Mouse (Mus musculus) heart, embryonic 15.5 days (tissue): ENCODE measurements around the gene Ric3. TPM values are rescaled to one million over a fixed set of nuclear protein-coding genes. Genes with fewer than 3 reads are reported as not detected.
"Not testable (repeated sequence)": the region's sequence is repeated elsewhere in the genome, so short reads cannot be mapped to it uniquely, and the experiment has no call there.

Experiments used
- ATAC-seq: fragments of 200-750 bp; cut with Nextera tagmentation; replicated peaks from 2 replicates; pipeline ENCODE4 v1.8.0; 2017; ENCODE audit warnings: low read depth, moderate TSS enrichment; ENCODE audit not compliant: insufficient number of reproducible peaks, insufficient read depth, low FRiP score
- H3K27ac ChIP-seq: fragments of 300-500 bp; sonication (generic); 2 replicates; pipeline ENCODE4 v1.5.1; 2015; ENCODE audit warnings: mild to moderate bottlenecking, inconsistent platforms
- H3K27me3 ChIP-seq: fragments of 300-500 bp; sonication (generic); 2 replicates; pipeline ENCODE4 v1.6.1; 2015; ENCODE audit warnings: inconsistent platforms
- H3K36me3 ChIP-seq: fragments of 300-500 bp; sonication (generic); 2 replicates; pipeline ENCODE4 v1.6.1; 2015; ENCODE audit warnings: mild to moderate bottlenecking, inconsistent platforms
- H3K4me1 ChIP-seq: fragments of 300-500 bp; sonication (generic); replicated peaks from 2 replicates; pipeline ENCODE4 v1.6.1; 2015; ENCODE audit warnings: inconsistent platforms
- H3K4me2 ChIP-seq: fragments of 300-500 bp; sonication (generic); 2 replicates; pipeline ENCODE4 v1.6.1; 2015; ENCODE audit warnings: inconsistent platforms, mild to moderate bottlenecking, moderate library complexity
- H3K4me3 ChIP-seq: fragments of 300-500 bp; sonication (generic); 2 replicates; pipeline ENCODE4 v1.5.1; 2015; ENCODE audit warnings: mild to moderate bottlenecking, inconsistent platforms
- H3K9ac ChIP-seq: fragments of 300-500 bp; sonication (generic); 2 replicates; pipeline ENCODE4 v1.6.1; 2015; ENCODE audit warnings: mild to moderate bottlenecking, inconsistent platforms
- H3K9me3 ChIP-seq: fragments of 300-500 bp; sonication (generic); replicated peaks from 2 replicates; pipeline ENCODE4 v1.6.1; 2016; ENCODE audit warnings: inconsistent platforms
- WGBS: fragments of 180-500 bp; shearing (Covaris S2); methylation state at CpG from one replicate; pipeline ENCODE4 v1.1.7; 2015; ENCODE audit warnings: mixed read lengths; 5-methylcytosine and 5-hydroxymethylcytosine counted together
- polyA plus RNA-seq: library from polyadenylated mRNA; unstranded; fragments of >200 nt; fragmentation: Nextera tagmentation; extraction: Ambion mirVana; gene quantifications from 2 replicates; pipeline ENCODE4 v1.2.1, GENCODE M21; 2015

Ric3 gene
- polyA plus RNA-seq, result 0.47 and 0.99 TPM in 2 replicates

GRCm38 (mm10) chr7:109083113-109083812, at the start of gene Ric3:
Ric3 (minus strand) TSS chr7:109083331.
- WGBS, result 5% methylated on average over 50 of the region's 50 CpGs

GRCm38 (mm10) chr7:109131565-109131964, 48.4 kb upstream of the Ric3 start:
- H3K27me3 ChIP-seq, result no peaks in the 10 kb centered on the region; the same call in 1 of the 2 replicates
- WGBS, result 49% methylated on average over 2 of the region's 2 CpGs
- H3K9ac ChIP-seq, result no peak overlapping the region
- H3K27ac ChIP-seq, result no peak overlapping the region
- no peaks in the 10 kb centered on the region for H3K4me1 ChIP-seq
- no peak for ATAC-seq
- no peak overlapping the region for H3K4me2 ChIP-seq
- H3K9me3 ChIP-seq, result no peaks in the 10 kb centered on the region
- no peak overlapping the region for H3K4me3 ChIP-seq
- H3K36me3 ChIP-seq, result no peaks in the 10 kb centered on the region

More at GRCm38 (mm10) chr7:109083113-109083812, at the start of gene Ric3:
- no peaks in the 10 kb centered on the region for H3K36me3 ChIP-seq
- H3K9me3 ChIP-seq, result no peaks in the 10 kb centered on the region
- H3K4me2 ChIP-seq, result peak within 1 kb of the TSS; percentile 67
- no peak within 1 kb of the TSS for H3K27ac ChIP-seq
- peaks cover 20% of the 10 kb centered on the region for H3K27me3 ChIP-seq
- H3K4me3 ChIP-seq, result peak within 1 kb of the TSS; percentile 46
- H3K9ac ChIP-seq, result no peak within 1 kb of the TSS
- ATAC-seq, result no peak; the same call in 1 of the 2 replicates
- H3K4me1 ChIP-seq, result peaks cover 6% of the 10 kb centered on the region

DNA sequence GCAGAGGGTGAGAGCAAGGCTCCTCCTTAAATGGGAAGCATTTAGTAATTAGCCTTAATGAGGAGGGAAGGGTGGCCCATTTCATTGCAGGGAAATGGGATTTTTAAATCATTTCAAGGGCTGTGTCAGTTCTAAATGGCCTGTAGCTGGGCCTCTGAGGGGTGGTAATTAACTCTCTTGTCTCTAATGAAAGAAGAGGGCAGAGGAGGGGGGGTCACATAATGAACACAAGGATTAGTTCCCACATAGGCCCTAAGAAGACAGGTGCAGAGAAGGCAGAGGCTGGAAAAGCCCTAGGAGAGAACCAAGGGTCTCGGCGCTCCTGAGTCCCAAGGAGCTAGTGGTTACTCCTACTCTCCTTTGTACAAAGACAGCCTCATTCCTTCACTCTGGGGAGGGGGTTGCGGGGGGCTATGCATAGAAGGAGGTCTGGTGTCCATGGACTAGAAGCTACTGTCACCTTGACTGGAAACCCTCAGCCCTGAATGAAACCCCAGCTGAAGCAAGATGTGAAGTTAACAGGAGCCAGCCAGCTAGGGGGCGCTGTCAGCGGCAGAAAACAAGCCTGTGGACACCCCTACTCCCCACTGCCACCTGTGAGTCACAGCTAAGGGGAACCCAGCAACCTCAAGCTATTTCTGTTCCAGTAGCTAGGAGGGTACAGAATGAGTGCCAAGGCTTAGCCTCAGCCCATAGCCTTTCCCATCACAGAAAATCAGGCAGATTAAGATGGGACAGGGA, 47.0 kb upstream of the Ric3 start:
- H3K4me3 ChIP-seq, result no peak overlapping the region
- 66% methylated on average over 5 of the region's 5 CpGs for WGBS
- H3K4me1 ChIP-seq, result no peaks in the 10 kb centered on the region
- H3K9ac ChIP-seq, result no peak overlapping the region
- no peaks in the 10 kb centered on the region for H3K9me3 ChIP-seq
- no peaks in the 10 kb centered on the region; the same call in 1 of the 2 replicates for H3K27me3 ChIP-seq
- no peak for ATAC-seq
- H3K4me2 ChIP-seq, result no peak overlapping the region
- no peak overlapping the region for H3K27ac ChIP-seq
- H3K36me3 ChIP-seq, result no peaks in the 10 kb centered on the region

- Histone ChIP-seq H3K4me2 (no peak overlapping the region), H3K36me3 (no peaks in the 10 kb centered on the region), H3K9me3 (no peaks in the 10 kb centered on the region), H3K4me3 (no peak overlapping the region), H3K9ac (no peak overlapping the region), H3K27ac (no peak overlapping the region), H3K27me3 (no peaks in the 10 kb centered on the region; the same call in 1 of the 2 replicates), H3K4me1 (no peaks in the 10 kb centered on the region)
- ATAC-seq, result no peak
These were observed 46.3 kb upstream of the Ric3 start for GRCm38 (mm10) chr7:109129442-109129841.

DNA sequence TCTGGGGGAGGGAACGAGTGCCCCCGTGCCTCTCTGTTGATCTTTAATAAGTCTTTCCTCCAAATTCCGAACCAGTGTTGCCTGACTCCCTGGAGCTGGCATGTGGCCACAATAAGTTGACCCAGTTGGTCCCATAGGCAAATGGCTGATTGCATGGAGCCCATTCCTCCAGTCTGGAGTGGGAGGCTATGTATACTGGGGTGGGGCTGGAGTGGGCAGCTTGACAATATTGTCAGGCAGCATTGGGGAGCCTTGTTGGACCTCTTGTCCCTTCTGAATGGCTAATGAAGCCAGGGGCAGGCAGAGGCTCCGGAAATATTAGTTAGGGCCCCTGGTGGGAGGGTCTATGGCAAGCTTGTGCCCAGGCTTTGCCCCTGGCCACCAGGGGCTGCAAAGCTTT, 32.8 kb upstream of the Ric3 start:
- H3K9me3 ChIP-seq, result no peaks in the 10 kb centered on the region
- no peak overlapping the region for H3K4me2 ChIP-seq
- H3K4me1 ChIP-seq, result no peaks in the 10 kb centered on the region
- no peak for ATAC-seq
- no peak overlapping the region for H3K4me3 ChIP-seq
- no peak overlapping the region for H3K9ac ChIP-seq
- WGBS, result 59% methylated on average over 4 of the region's 4 CpGs
- no peaks in the 10 kb centered on the region for H3K27me3 ChIP-seq
- H3K36me3 ChIP-seq, result no peaks in the 10 kb centered on the region
- H3K27ac ChIP-seq, result no peak overlapping the region

DNA sequence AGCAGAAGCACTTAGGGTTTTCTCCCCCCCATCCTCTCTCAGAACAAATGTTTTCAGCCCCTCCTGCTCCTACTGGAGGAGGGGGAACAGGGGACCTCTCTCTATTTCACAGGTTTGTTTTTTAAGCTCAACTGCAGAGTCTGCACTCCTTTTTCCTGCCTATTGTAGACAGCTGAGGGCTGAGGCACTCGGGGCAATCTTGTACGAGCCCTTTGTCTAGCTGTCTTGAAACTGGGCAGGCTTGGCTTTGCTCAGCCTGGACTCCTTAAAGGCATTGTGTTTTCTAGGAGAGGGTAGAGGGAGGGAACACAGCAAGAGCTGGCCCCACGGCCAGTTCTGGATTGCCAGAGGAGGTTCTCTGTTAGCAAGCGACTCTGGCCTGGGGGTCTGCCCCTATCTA, 32.4 kb upstream of the Ric3 start:
- ATAC-seq, result peak; percentile 31; the same call in 1 of the 2 replicates
- not testable (repeated sequence) for H3K27ac ChIP-seq, H3K4me2 ChIP-seq, H3K4me3 ChIP-seq, H3K9me3 ChIP-seq, H3K36me3 ChIP-seq, H3K4me1 ChIP-seq, H3K9ac ChIP-seq, H3K27me3 ChIP-seq
- 24% methylated on average over 2 of the region's 4 CpGs for WGBS

DNA sequence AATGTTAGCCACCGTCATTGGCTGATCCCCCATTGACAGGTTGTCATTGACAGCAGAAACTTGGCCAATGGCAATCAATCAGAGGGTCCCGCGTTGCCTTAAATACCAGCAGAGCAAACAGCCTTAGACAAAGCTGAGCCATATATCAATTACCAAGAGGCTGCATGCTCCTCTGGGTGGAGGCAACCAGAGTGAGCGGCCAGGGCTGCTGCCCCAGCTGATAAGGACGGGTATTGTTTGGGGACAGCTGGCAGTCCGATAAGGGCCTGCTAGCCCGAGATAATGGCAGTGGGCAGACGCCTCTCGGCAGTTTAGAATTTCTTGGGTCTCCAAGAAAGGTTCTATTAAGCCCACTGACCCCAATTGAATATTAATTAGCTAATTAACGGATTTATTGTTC, 31.8 kb upstream of the Ric3 start:
- Histone ChIP-seq H3K9me3 (no peaks in the 10 kb centered on the region), H3K27ac (no peak overlapping the region), H3K9ac (no peak overlapping the region), H3K27me3 (no peaks in the 10 kb centered on the region), H3K4me3 (no peak overlapping the region), H3K4me1 (no peaks in the 10 kb centered on the region), H3K4me2 (no peak overlapping the region), H3K36me3 (no peaks in the 10 kb centered on the region)
- WGBS, result 16% methylated on average over 10 of the region's 10 CpGs
- ATAC-seq, result no peak

DNA sequence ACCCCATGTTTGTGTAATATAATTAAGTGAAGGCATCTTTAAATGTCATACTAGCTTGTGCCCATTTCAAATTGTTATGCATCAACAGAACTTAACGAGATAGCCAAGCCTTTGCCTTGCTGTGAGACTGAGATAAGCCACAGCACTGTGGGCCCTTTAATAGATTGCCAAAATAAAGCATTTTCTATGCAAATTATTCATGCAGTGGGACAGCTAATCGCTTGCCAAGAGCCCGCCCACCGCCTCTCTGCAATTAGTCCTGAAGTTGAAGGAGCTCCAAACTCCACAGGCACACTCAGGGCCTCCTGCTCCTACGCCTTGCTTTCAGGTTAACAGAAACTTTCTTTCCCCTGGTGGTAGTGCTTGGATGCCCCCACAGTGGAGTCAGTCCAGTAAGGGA, 27.9 kb upstream of the Ric3 start:
- H3K4me3 ChIP-seq, result no peak overlapping the region
- no peaks in the 10 kb centered on the region for H3K4me1 ChIP-seq
- WGBS, result 65% methylated on average over 5 of the region's 5 CpGs
- H3K9me3 ChIP-seq, result no peaks in the 10 kb centered on the region
- H3K4me2 ChIP-seq, result no peak overlapping the region
- H3K9ac ChIP-seq, result no peak overlapping the region
- no peak for ATAC-seq
- H3K27me3 ChIP-seq, result no peaks in the 10 kb centered on the region
- no peaks in the 10 kb centered on the region for H3K36me3 ChIP-seq
- H3K27ac ChIP-seq, result no peak overlapping the region

DNA sequence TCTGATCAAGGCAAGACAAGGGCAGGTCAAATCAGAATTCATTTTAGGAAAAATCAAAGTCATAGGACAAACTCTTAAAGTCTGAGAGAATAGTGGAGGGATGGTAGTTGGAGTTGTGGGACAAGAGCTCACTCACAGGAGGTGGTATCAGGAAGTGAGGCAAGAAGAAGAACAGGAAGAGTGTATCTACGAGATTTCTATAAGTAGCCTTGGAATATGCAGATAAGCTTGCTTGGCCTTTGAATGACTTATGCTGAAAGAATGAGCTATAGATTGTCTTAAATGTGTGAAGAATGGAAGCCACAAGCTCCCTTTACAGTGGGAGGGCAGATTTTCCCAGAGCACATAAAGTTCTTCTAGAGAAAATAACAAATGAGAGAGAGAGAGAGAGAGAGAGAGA, 21.8 kb upstream of the Ric3 start:
- Histone ChIP-seq H3K9me3 (no peaks in the 10 kb centered on the region), H3K4me3 (no peak overlapping the region), H3K4me1 (no peaks in the 10 kb centered on the region), H3K27me3 (no peaks in the 10 kb centered on the region; the same call in 1 of the 2 replicates), H3K36me3 (no peaks in the 10 kb centered on the region), H3K27ac (no peak overlapping the region), H3K9ac (no peak overlapping the region), H3K4me2 (no peak overlapping the region)
- no peak for ATAC-seq
- WGBS, result 19% methylated on average over 1 of the region's 1 CpGs

DNA sequence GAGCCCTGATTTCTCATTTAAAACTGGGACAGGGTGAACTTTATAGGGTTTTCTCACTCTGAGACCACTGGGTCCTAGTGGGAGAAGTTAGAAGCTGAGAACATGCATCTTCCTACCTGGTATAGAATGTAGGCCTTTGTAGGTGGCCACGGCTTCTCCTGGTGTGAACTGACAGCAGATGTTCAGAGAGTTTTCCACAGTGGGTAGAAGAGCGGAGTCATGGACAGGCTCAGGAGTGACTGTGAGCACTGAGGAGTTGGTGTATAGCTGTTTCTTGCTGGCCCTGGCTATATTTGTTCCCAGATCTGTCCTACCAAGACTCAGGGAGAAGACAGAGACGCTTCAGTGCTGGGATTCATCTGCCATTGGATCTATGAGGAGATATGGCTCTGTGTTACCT, 18.0 kb upstream of the Ric3 start:
- Histone ChIP-seq H3K27ac (no peak overlapping the region), H3K4me3 (no peak overlapping the region), H3K4me2 (no peak overlapping the region), H3K4me1 (no peaks in the 10 kb centered on the region), H3K9me3 (no peaks in the 10 kb centered on the region), H3K27me3 (no peaks in the 10 kb centered on the region; the same call in 1 of the 2 replicates), H3K9ac (no peak overlapping the region), H3K36me3 (no peaks in the 10 kb centered on the region)
- WGBS, result 78% methylated on average over 3 of the region's 3 CpGs
- no peak for ATAC-seq

DNA sequence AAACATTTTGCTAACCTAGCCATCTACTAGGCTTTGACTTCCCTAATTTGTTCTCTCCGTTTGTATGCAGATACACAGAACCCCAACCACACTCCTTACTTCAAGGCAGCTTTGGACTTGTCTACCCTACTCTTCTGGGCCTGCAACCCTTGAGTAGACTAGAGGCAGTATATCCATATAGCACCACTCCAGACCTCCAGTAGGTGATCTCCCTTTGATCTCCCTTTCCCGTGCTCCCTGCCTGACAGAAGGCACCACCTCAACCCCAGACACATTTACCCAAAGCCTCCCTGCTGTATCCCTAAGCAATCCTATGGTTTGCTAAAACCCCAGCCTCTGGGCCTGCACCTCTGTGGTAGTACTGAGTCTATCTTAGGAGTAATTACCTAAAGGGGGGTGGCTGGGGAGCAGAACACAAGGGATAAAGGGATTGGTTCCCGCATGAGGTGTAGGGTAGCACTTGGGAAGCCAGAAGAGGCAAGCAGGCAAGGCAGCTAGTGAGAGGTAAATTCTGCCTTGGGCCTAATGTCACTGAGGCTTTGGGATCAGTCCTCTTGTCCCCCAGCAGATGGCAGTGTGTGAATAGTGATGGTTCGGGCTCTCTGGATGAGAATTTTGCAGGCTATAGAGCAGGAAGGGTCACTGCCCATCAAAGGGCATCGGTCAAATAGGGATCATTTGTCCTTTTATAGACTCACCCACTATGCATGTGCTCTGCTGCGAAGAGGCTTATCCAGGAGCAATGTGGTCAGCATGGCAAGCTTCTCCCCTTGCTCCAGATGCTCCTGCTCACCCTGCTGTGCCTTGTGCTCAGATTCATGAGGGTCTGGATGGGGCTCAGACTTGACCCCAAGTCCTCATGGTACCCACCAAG, 15.3 kb upstream of the Ric3 start:
- Histone ChIP-seq H3K4me1 (no peaks in the 10 kb centered on the region), H3K4me3 (no peak overlapping the region), H3K27me3 (no peaks in the 10 kb centered on the region; the same call in 1 of the 2 replicates), H3K36me3 (no peaks in the 10 kb centered on the region), H3K9ac (no peak overlapping the region), H3K4me2 (no peak overlapping the region), H3K27ac (no peak overlapping the region), H3K9me3 (no peaks in the 10 kb centered on the region)
- ATAC-seq, result no peak
- 32% methylated on average over 6 of the region's 6 CpGs for WGBS
